Mouse (Mus musculus) bone marrow, adult 2 months (tissue): ENCODE results near the gene Vps18. TPM values are rescaled to one million over a fixed set of nuclear protein-coding genes. Genes with fewer than 3 reads are reported as not detected.

ENCODE experiments used
- H3K27ac ChIP-seq: fragments of 200-500 bp; 2 replicates; pipeline ENCODE4 v1.5.1; 2012; ENCODE audit warnings: low read depth, mild to moderate bottlenecking, control low read depth, inconsistent platforms, low read length; ENCODE audit not compliant: control insufficient read depth, poor library complexity, insufficient read depth
- H3K4me1 ChIP-seq: fragments of 200-500 bp; 2 replicates; pipeline ENCODE4 v1.6.1; 2011; ENCODE audit warnings: low read length; ENCODE audit not compliant: control insufficient read depth, insufficient read depth
- H3K4me3 ChIP-seq: fragments of 200-500 bp; replicated peaks from 2 replicates; pipeline ENCODE3; 2011; ENCODE audit warnings: mild to moderate bottlenecking, low read depth, low read length, control low read depth; ENCODE audit not compliant: control insufficient read depth
- CTCF ChIP-seq: fragments of 200-500 bp; IDR thresholded peaks from 2 replicates; pipeline ENCODE4 v1.5.1; 2011; ENCODE audit warnings: low read length, control low read depth; ENCODE audit not compliant: control insufficient read depth, insufficient read depth
- POLR2A ChIP-seq: fragments of 200-500 bp; IDR thresholded peaks from 2 replicates; pipeline ENCODE4 v1.6.1; 2011; ENCODE audit warnings: low read depth, mild to moderate bottlenecking, control low read depth, low read length, borderline replicate concordance; ENCODE audit not compliant: control insufficient read depth
- WGBS: fragments of 180-500 bp; shearing (Covaris S2); methylation state at CpG from one replicate; pipeline ENCODE4 v1.1.7; 2018; 5-methylcytosine and 5-hydroxymethylcytosine counted together
- polyA plus RNA-seq: library from polyadenylated mRNA; stranded (reverse); fragments of >200 nt; gene quantifications from 2 replicates; pipeline ENCODE4 v1.2.4, GENCODE M21; 2011; ENCODE audit warnings: low replicate concordance; ENCODE audit not compliant: missing spikeins, insufficient read depth, insufficient read length

Vps18 gene
- polyA plus RNA-seq, 1 experiment: 9.7 TPM

GRCm38 (mm10) chr2:119300819-119301493, 12.4 kb downstream of the Vps18 start:
- H3K4me3 ChIP-seq: no peak overlapping the region
- H3K4me1 ChIP-seq: peaks cover 7% of the 10 kb centered on the region
- peak overlapping the region; percentile 67 for H3K27ac ChIP-seq
- TF ChIP-seq POLR2A: no peak
- no peak for TF ChIP-seq CTCF
- 25% methylated on average over 7 of the region's 7 CpGs for WGBS

- Histone ChIP-seq H3K4me1 (peaks cover 5% of the 10 kb centered on the region), H3K27ac (no peak overlapping the region), H3K4me3 (no peak overlapping the region)
- TF ChIP-seq POLR2A (no peak), CTCF (no peak)
- WGBS: 50% methylated on average over 6 of the region's 6 CpGs
Measured at GRCm38 (mm10) chr2:119302876-119303275, 14.3 kb downstream of the Vps18 start.

DNA sequence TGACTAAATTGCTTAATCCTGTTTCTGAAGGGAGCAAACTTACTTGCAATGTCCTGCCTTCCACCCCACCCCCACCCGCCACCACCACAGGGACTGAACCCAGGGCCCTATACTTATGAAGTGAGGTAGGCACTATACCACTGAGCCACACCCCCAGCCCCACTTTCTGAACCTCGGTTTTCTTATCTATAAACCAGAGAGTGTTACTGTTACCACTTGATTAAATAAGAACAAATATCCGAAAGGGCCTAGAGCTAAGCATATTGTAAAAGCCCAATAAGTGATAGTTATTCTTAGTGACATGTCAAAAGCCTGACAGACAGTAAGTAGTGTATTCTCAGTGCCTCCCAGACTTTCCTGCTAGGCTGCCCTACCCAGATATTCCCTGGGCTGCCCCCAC, 15.9 kb downstream of the Vps18 start:
- H3K27ac ChIP-seq: no peak overlapping the region
- no peak overlapping the region for H3K4me3 ChIP-seq
- no peak for TF ChIP-seq CTCF
- TF ChIP-seq POLR2A: no peak
- peaks cover 2% of the 10 kb centered on the region for H3K4me1 ChIP-seq
- WGBS: 39% methylated on average over 3 of the region's 3 CpGs

DNA sequence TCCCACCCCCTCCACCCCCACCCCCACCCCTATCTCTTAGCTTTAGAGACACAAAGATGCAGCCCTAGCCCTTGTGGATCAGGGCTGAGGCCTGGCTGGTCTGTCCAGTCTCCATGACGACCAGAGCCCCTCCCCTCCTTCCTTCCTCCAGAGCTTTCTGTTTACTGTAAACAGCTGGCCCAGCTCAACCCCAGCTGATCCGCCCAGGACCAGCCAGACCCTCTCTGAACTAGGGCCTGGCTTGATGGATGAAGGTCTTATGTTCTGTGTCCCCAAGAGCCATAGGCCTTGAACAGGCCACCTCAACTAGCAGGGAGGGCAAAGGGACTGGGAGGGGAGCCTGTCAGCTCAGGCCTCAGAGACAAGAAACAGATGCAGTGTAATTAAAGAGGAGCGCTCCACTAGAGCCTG, 16.3 kb downstream of the Vps18 start:
- Histone ChIP-seq H3K27ac (no peak overlapping the region), H3K4me1 (peaks cover 2% of the 10 kb centered on the region), H3K4me3 (no peak overlapping the region)
- 61% methylated on average over 3 of the region's 3 CpGs for WGBS
- TF ChIP-seq POLR2A (no peak), CTCF (no peak)

DNA sequence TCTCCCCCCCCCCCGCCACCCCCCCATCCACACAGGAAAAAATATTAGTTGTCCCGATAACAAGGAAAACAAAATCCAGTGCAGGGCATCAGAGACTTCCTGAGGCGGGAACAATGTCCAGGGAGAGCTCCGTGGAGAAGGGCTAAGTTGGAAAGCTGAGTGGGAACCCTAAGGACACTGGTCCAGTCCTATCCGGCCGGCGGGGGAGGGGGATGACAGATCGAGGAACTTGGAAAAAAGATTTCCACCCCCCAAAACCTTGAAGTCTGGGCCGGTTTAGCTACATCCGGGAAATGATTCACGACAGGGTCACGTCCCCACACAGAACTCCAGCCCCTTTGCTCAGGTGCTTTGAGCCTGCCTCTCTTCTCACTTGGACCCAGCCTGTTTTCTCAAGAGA, 23.0 kb downstream of the Vps18 start:
- WGBS: 71% methylated on average over 12 of the region's 12 CpGs

GRCm38 (mm10) chr2:119312380-119312958, 23.9 kb downstream of the Vps18 start:
- TF ChIP-seq CTCF (no peak), POLR2A (no peak)
- Histone ChIP-seq H3K4me3 (no peak overlapping the region), H3K4me1 (no peaks in the 10 kb centered on the region), H3K27ac (no peak overlapping the region)
- 91% methylated on average over 2 of the region's 2 CpGs for WGBS

More for the DNA sequence above, 23.0 kb downstream of the Vps18 start:
- no peak overlapping the region for H3K4me3 ChIP-seq
- no peak for TF ChIP-seq CTCF
- no peak for TF ChIP-seq POLR2A
- H3K4me1 ChIP-seq: no peaks in the 10 kb centered on the region
- no peak overlapping the region for H3K27ac ChIP-seq

GRCm38 (mm10) chr2:119313780-119314479, 25.4 kb downstream of the Vps18 start:
- Histone ChIP-seq H3K4me3 (no peak overlapping the region), H3K27ac (no peak overlapping the region), H3K4me1 (peaks cover 2% of the 10 kb centered on the region; the same call in 1 of the 2 replicates)
- TF ChIP-seq CTCF: no peak
- no peak for TF ChIP-seq POLR2A
- 50% methylated on average over 10 of the region's 10 CpGs for WGBS

GRCm38 (mm10) chr2:119314742-119315310, 26.3 kb downstream of the Vps18 start:
- TF ChIP-seq POLR2A (no peak), CTCF (no peak)
- 88% methylated on average over 12 of the region's 12 CpGs for WGBS
- Histone ChIP-seq H3K27ac (no peak overlapping the region), H3K4me1 (peaks cover 2% of the 10 kb centered on the region; the same call in 1 of the 2 replicates), H3K4me3 (no peak overlapping the region)
